Mouse (Mus musculus) liver, postnatal 0 days (tissue): ENCODE measurements around the gene Borcs5.

Experiments
- CTCF ChIP-seq: sonication (generic); IDR thresholded peaks from 2 replicates; pipeline ENCODE4 v1.5.1; 2016; ENCODE audit warnings: antibody characterized with exemption, low read depth
- EP300 ChIP-seq: IDR thresholded peaks from 2 replicates; pipeline ENCODE4 v1.6.1; 2016; ENCODE audit warnings: antibody characterized with exemption, low read depth, mild to moderate bottlenecking

GRCm38 (mm10) chr6:134594569-134595442, 44.5 kb upstream of the Borcs5 start:
- TF ChIP-seq CTCF (no peak), EP300 (no peak; the same call in 1 of the 2 replicates)
